Mouse (Mus musculus): Measurements from ENCODE around the gene Tnfaip2. TPM values are rescaled to one million over a fixed set of nuclear protein-coding genes. Genes with fewer than 3 reads are reported as not detected.
A peak's percentile ranks its signal among the peaks of the same experiment; 100 is the strongest.

Tnfaip2 gene
- total RNA-seq, 2 experiments from 2014 or later: 0.63 to 0.81 TPM

DNA sequence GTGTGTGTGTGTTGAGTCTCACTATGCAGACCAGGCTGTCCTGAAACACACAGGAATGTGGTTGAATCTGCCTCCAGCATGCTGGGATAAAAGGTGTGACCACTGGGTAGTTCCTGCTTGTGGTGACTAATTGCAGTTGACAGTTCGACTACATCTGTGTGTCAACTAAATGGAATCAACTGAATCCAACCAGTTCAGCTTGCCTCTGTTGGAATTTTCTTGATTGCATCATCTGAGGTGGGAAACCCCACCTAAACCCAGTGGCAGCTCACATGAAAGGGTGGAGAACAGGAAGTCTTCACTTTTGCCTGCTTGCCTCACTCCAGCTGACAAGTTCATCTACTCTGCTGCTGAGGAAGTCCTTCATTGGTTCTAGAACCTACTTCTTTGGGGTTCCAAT is 28.9 kb downstream of the Tnfaip2 start:
- no peak for DNase-seq (ENCODE audit: extremely low spot score in 1 of 2, low spot score in 1 of 2)

DNA sequence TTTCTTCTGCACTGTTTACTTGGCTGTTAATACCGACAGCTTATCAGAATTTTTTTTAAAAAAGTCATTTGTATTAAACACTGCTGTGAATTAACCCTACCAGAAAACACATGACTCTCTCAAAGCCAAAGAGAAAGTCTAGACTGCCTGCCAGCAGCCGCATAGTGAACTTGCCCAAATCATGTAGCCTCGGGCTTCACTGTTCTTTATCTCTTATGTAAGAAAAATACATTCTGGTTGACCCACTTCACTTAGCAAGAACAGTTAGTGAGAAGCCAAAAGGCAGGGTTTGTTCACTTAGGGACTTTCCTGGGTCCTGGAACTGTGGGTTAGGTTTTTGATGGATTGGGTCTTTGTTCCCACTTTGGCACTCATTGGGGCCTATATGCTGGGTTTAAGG is 29.5 kb downstream of the Tnfaip2 start:
- DNase-seq (ENCODE audit: extremely low spot score in 1 of 2, low spot score in 1 of 2): no peak

DNA sequence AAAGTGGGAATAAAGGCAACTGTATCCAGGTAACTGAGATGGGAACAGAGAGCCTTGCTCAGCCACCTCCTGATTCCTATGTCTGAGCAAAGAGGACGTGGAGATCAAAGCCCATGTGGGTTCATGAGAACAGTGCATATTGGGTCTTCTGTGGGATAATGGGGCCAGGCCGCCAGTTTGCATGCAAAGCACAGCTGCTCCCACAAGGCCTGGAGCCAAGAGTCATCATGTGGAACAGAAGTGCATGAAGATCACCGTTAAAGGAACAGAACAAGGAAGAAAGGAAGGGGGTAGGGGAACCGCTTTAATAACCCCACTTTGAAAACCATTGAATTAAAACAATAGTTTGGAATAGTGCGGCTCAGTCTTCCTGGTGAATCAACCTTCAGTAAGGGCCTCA is 30.6 kb downstream of the Tnfaip2 start:
- DNase-seq (ENCODE audit: extremely low spot score in 1 of 2, low spot score in 1 of 2): no peak

DNA sequence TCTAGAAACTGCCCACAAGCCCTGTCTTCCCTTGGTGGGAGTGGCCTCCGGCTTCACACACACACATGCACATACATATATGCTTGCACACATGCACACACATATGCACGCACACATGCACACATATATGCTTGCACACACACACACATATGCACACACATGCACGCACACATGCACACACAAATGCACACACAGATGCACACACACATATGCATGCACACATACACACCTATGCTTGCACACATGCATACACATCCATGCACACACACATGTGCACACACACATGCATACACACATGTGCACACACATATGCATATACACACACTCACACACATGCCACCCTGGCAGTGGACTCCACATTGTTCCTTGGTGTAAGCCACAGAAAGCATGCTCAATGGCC is 32.1 kb downstream of the Tnfaip2 start:
- no peak for DNase-seq (ENCODE audit: extremely low spot score in 1 of 2, low spot score in 1 of 2)

DNA sequence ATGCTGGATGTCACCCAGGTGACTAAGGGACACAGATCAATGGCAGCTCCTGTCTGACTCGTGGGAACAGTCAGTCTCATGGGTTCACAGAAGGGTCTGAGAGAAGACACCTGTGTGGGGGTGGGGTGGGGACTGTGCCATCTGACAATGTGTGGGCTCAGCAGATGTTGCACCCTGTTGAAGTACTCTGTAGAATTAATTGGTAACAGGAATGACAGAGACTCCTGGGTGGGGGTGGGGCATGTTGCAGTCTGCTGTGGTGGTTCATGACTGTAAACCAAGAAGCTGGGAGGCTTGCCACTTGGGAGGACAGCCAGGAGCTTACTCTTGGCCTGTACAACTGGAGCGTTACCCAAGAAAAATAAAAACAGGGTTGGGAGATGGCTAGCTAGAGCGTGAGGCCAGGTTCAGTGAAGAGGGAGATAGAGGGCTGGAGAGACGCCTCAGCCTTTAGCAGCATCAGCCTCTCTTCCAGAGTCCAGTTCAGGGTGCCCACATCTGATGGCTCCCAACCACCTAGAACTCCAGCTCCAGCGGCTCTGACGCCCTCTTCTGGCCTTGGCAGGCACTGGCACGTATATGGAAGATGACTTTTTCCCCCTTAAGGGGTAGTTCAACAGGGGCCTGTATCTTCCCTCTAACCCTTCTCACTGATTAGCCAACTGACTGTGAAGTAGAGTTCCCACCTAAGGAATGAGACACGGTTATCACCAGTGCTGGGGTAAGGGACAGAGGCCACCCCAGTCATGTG is 32.8 kb downstream of the Tnfaip2 start:
- DNase-seq (ENCODE audit: extremely low spot score in 1 of 2, low spot score in 1 of 2): no peak

DNA sequence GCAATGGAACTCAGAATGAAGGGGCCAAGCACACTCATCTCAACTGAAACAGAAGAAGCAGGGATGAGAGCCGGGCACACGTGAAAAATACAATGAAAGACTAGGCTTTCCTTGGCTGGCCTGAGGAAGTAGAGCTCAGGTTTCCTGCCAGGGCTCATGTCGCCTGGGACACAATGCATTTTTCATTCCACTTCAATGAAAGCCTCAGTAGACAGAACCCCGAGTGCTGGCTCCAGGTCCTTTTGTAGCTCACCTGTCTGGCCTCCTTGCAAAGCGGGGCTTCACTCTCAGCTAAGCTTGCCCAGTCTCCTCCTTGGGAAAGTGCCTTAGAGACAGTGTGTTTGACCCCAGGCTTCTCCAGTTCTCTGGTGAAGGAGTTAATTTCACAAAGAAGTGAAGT is 36.7 kb downstream of the Tnfaip2 start:
- no peak for DNase-seq (ENCODE audit: extremely low spot score in 1 of 2, low spot score in 1 of 2)

DNA sequence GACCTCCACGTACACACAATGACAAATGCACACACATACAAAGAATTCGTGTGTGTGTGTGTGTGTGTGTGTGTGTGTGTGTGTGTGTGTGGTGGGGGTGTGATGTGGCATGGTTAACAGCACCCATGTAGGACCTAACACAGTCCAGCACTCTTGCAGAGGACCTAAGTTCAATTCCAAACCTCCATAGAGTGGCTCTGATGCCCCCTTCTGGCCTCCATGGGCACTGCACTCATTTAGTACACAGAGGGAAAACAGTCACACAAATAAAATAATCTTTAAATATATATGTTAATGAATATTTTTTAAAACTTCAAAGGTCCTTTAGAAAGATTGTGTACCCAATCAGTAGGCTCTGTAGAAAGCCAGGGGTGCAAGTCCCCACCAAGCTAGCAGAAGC is 37.6 kb downstream of the Tnfaip2 start:
- peak in 1 of 2 experiments; percentile 52 for DNase-seq (ENCODE audit: extremely low spot score in 1 of 2, low spot score in 1 of 2)

DNA sequence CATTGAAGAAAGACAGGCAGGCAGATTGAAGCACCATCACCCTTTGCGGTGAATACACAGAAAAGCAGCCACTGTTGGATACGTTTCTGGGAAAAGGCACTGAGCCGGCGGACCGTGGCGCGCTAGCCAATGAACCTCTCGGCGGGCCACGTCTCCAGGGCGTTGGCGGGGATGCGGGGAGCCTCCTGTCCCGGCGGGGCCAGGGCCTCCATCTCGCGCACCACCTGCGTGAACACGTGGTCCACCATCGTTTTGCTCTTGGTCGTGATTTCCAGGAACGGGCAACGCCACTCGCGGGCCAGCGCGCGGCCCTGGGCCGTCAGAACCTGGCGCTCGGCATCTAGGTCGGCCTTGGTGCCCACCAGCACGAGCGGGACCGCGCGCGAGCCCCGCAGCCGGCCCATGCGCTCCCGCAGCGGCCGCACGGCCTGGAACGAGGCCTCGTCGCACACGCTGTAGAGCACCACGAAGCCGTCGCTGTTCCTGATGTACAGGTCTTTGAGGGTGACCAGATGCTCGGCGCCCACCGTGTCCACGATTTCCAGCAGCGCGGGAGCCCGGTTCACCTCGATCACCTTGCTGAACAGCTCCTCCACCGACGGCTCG is 42.9 kb downstream of the Tnfaip2 start:
- no peak for DNase-seq (ENCODE audit: extremely low spot score in 1 of 2, low spot score in 1 of 2)

DNA sequence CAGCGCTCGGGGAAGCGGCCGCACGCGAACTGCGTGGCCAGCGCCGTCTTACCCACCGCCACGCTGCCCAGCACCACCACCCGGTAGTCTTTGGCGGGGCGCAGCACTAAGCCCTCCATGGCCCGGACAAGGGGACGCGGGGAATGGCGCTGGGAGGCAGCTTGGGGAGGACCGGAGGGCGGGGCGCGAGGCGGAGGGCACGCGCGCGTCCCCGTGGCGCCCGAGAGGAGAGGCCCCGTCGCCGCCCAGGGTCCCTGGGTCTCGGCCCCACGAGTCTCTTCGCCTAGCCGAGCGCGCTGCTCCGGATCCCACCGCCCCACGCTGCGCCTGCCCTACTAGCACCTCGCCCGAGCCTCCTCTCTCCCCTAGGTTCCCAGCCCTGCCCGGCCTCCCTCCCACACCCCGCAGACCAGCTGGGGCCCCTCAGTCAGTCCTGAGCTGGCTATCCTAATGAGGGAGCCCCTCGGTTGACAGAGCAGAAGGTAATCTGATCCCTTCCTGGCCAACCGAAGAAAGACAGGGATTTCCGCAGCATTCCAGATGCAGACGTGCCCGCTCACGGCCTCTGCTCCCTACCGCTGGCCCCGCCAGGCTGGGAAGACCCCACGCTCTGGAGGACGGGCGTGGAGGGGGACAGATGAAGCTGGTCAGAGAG is 43.5 kb downstream of the Tnfaip2 start, which contains the start of gene Gm266:
Gene Gm266 (minus strand): TSS at position 172 of the 655 bp plus-strand sequence.
- no peak for DNase-seq (ENCODE audit: extremely low spot score in 1 of 2, low spot score in 1 of 2)

DNA sequence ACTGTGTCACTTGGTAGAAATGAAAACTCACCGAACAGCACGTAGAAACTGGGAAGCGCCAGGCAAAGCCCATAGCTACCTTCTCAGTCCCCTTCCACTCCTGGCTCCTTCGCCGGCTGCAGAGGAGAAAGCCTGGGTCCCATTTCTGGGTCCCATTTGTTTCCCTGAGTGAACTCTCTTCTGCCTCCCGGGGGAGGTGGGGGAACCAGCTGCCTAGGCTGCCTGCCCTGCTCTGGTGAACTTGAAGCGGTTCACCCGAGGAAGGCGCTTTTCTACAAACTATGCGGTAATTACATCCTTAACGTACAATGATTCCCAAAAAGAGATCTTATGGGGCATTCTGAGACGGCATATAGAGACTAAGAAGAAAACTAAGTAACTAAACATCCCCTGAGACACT is 44.2 kb downstream of the Tnfaip2 start:
- DNase-seq (ENCODE audit: extremely low spot score in 1 of 2, low spot score in 1 of 2): no peak

DNA sequence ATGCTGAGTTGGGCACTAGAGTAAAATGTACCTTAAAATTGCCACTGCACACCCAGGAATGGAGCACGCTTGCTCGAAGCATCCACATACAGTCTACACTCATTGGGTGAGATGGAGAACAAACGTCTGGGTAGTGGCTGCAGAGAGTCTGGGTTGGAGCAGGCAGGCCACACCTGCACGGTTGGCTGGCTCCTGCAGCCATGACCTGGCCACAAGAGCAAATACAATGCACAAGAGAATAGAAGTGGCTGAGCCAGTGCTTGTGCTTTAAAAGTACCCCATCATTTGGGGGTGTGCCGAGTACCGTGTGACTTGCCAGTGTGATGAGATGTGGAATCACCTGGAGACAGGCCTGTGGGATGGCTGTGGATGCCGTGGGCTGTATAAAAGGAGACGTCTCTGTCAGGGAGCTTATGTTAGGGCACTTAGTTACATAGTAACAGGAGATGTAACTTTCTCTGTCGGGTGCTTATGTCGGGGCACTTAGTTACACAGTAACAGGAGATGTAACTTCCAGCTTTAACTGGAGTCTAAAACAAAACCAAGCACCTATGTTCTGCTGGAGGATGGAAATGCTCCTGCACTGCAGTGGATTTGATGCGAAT is 47.1 kb downstream of the Tnfaip2 start:
- no peak for DNase-seq (ENCODE audit: extremely low spot score in 1 of 2, low spot score in 1 of 2)

DNA sequence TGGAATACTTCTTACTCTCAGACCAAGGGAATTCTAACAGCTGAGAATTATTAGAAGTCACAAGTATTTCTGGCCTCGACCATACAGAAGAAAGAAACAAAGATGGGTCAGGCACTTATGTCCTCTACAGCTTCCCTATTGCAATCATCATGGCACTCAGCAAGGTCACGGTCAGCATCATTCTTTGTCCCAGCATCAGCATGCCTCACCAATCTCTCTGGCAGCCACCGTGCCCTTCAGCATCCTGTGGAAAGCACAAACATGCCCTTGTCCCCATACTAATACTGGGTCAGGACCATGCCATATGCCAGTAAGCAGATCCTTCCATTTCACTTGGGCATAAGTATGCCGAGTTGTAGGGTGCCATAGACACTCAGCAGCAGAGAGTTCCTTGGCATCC is 52.7 kb downstream of the Tnfaip2 start:
- no peak for DNase-seq (ENCODE audit: extremely low spot score in 1 of 2, low spot score in 1 of 2)

DNA sequence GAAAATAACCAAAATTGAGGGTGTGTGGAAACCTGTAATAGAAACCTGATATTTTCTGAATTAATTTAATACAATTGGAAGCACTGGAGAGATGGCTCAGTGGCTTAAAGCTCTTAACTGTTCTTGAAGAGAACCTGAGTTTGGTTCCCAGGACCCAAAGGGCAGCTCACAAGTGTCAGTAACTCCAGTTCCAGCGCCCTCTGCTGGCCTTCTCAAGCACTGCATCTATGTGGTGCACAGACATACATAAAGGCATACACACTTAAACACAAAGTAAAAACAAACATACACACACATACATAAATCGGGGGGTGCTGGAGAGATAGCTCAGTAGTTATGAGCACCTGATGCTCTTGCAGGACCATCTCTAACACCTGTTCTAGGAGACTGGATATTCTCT is 54.8 kb downstream of the Tnfaip2 start:
- DNase-seq (ENCODE audit: extremely low spot score in 1 of 2, low spot score in 1 of 2): no peak

DNA sequence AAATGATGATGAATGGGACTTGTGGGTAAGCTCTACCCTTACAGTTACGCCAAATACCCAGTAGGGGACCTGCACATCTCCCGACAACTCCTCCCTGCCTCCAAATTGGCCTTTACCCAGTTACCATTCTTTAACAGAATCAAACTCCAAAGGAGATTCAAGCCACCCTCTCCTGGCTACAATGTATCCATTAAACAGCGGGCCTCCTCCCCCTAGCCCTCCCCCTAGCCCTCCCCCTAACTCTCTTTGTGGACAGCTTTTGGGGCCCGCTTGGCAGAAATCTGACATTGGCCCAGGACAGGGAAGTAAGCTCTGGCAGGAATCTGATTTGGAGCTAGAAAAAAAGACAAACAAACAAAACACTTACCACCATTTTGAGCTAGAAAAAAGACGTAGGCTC is 57.3 kb downstream of the Tnfaip2 start:
- DNase-seq (ENCODE audit: extremely low spot score in 1 of 2, low spot score in 1 of 2): no peak

DNA sequence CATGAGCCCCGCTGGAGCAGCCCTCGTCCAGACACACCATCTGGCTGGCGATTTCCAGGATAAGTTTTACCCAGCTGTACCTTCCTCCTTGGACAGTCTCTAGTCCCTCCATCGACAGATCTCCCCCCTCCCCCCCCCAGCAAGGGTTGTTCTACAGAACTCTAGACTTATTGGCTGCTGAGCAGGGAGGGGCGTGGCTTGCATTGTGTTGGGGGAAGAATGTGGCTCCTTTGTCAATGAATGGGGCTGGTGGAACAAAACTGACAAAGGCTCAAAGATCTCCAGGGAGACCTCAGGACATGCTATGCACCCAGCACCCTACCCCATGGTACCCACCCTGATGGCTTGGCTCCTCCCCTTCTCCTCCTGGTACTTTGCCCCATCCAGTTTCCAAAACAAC is 58.5 kb downstream of the Tnfaip2 start:
- no peak for DNase-seq (ENCODE audit: extremely low spot score in 1 of 2, low spot score in 1 of 2)

DNA sequence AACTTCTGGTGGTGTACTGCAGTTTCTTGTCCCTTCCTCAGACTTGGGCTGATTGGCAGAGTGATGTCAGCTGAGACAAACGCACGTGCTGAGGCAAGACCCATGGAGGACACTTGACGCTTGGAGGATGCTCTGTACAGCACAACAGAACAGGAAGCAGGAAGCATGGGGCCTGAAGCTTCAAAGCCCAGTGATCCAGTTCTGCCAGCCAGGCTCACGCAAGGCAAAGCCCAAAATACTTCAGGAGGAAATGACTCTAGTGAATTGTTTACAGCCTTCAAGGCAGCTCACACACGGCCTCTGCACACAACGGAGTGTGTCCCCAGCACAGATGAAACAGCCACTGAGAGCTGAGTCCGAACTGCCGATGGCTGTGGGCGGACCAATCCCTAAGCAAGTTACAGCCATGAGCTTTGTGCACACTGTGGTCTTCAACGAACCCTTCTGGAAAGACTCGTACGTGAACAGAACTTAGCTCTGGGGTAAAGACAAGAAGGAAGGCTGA is 60.8 kb downstream of the Tnfaip2 start:
- no peak for DNase-seq (ENCODE audit: extremely low spot score in 1 of 2, low spot score in 1 of 2)

DNA sequence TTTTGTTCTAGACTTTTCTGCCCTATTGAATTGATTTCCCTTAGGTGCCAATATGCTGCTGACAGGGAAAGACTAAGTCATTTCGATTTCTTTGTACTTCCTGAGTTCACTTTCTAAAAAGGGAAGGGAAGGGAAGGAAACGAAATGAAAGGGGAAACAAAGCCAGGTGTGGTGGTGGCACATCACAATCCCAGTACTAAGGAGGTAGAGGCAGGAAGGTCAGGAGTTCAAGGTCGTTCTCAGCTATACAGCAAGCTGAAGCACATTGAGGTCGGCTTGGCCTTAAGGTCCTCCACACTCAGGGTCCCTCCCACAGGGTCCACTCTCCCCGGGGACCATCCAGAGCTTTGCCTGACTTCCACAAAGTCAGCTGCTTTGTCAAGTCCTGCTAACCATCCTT is 61.3 kb downstream of the Tnfaip2 start:
- no peak for DNase-seq (ENCODE audit: extremely low spot score in 1 of 2, low spot score in 1 of 2)
